Mouse (Mus musculus): ENCODE measurements around the gene Lce1h. TPM values are rescaled to one million over a fixed set of nuclear protein-coding genes. Genes with fewer than 3 reads are reported as not detected.

Lce1h gene
- total RNA-seq (2023) = not detected

GRCm38 (mm10) chr3:92764965-92765364 lies at the start of gene Lce1h:
Lce1h (minus strand) TSS chr3:92765065.

GRCm38 (mm10) chr3:92807791-92808190 lies 42.9 kb upstream of the Lce1h start, which contains the start of gene Lce1k:
Lce1k (minus strand) TSS chr3:92807891.

GRCm38 (mm10) chr3:92790414-92790813 lies 25.5 kb upstream of the Lce1h start, which contains the start of gene Lce1j:
Lce1j (minus strand) TSS chr3:92790514.

GRCm38 (mm10) chr3:92778799-92779198 lies 13.9 kb upstream of the Lce1h start, which contains the start of gene Lce1i:
Lce1i (minus strand) TSS chr3:92778899.

GRCm38 (mm10) chr3:92752238-92752637 lies 12.6 kb downstream of the Lce1h start, which contains the start of gene Lce1g:
Lce1g (minus strand) TSS chr3:92752338.

GRCm38 (mm10) chr3:92738996-92739395 lies 25.9 kb downstream of the Lce1h start, which contains the start of gene Gm38119:
Gm38119 (minus strand) TSS chr3:92739096.

GRCm38 (mm10) chr3:92720250-92720649 lies 44.6 kb downstream of the Lce1h start, which contains the start of gene Lce1f:
Lce1f (minus strand) TSS chr3:92720350.

Other genes with a start within 250 kb of the Lce1h start
- not detected for gene 2310046K23Rik, start 230.6 kb downstream of the Lce1h start, total RNA-seq (2023)
- not detected for gene Ivl, start 191.3 kb downstream of the Lce1h start, total RNA-seq (2023)
- not detected for gene Smcp, start 176.1 kb downstream of the Lce1h start, total RNA-seq (2023)
- not detected for gene 2210017I01Rik, start 157.6 kb downstream of the Lce1h start, total RNA-seq (2023)
- not detected for gene Lce6a, start 143.4 kb downstream of the Lce1h start, total RNA-seq (2023)
- gene Lce1a1, start 116.8 kb downstream of the Lce1h start, total RNA-seq (2023) = not detected
- not detected for gene Lce1b, start 108.1 kb downstream of the Lce1h start, total RNA-seq (2023)
- not detected for gene Lce1a2, start 94.8 kb downstream of the Lce1h start, total RNA-seq (2023)
- gene Lce1c, start 85.8 kb downstream of the Lce1h start, total RNA-seq (2023) = not detected
- not detected for gene Lce1d, start 77.9 kb downstream of the Lce1h start, total RNA-seq (2023)
- gene Lce1e, start 56.0 kb downstream of the Lce1h start, total RNA-seq (2023) = not detected
- gene Lce1f, start 44.7 kb downstream of the Lce1h start, total RNA-seq (2023) = not detected
- not detected for gene Gm38119, start 26.0 kb downstream of the Lce1h start, total RNA-seq (2023)
- gene Lce1g, start 12.7 kb downstream of the Lce1h start, total RNA-seq (2023) = not detected
- not detected for gene Lce1i, start 13.8 kb upstream of the Lce1h start, total RNA-seq (2023)
- gene Lce1j, start 25.4 kb upstream of the Lce1h start, total RNA-seq (2023) = not detected
- not detected for gene Lce1k, start 42.8 kb upstream of the Lce1h start, total RNA-seq (2023)
- not detected for gene Kprp, start 62.2 kb upstream of the Lce1h start, total RNA-seq (2023)
- gene Lce1l, start 86.2 kb upstream of the Lce1h start, total RNA-seq (2023) = not detected
- gene 2310050C09Rik, start 105.2 kb upstream of the Lce1h start, total RNA-seq (2023) = not detected
- not detected for gene Lce3a, start 161.2 kb upstream of the Lce1h start, total RNA-seq (2023)
- not detected for gene Lce3b, start 167.9 kb upstream of the Lce1h start, total RNA-seq (2023)
- not detected for gene Lce3c, start 179.4 kb upstream of the Lce1h start, total RNA-seq (2023)
- gene Lce3d, start 192.3 kb upstream of the Lce1h start, total RNA-seq (2023) = not detected
- gene Lce3e, start 202.0 kb upstream of the Lce1h start, total RNA-seq (2023) = not detected
- not detected for gene Lce3f, start 227.2 kb upstream of the Lce1h start, total RNA-seq (2023)

Measured in CD4-positive naive resting alpha-beta T cell, adult 57 days (primary cell).